Mouse (Mus musculus) embryonic stem cell, embryonic (primary cell): Measurements from ENCODE around the gene Slitrk5.
"Not testable (repeated sequence)": the region's sequence is repeated elsewhere in the genome, so short reads cannot be mapped to it uniquely, and the experiment has no call there.

Experiments used
- CTCF ChIA-PET, 4 experiments: fragments of 300-600 bp in 2 of 4; fragments of 350-600 bp in 2 of 4; sonication (Branson Sonifier 250); formaldehyde crosslinking; loops; one replicate each; lab custom pipeline; 2022; ENCODE audit warnings: inconsistent platforms in 2 of 4; lab: Charles Lee
- POLR2A ChIA-PET, 4 experiments: fragments of 300-600 bp in 2 of 4; fragments of 350-600 bp in 2 of 4; sonication (Branson Sonifier 250); formaldehyde crosslinking; loops; one replicate each; lab custom pipeline; 2022; ENCODE audit warnings: antibody characterized with exemption in 4 of 4, inconsistent platforms in 1 of 4; lab: Charles Lee

Gene Slitrk5

GRCm38 (mm10) chr14:111674664-111675147 is at the start of gene Slitrk5:
Gene Slitrk5 (plus strand): TSS chr14:111675097.
- POLR2A ChIA-PET, result interaction anchor here in 2 of 4 experiments (0.7 kb wide), 2 partner anchors 271 to 373 kb away, joined by 3 to 13 read pairs; no protein-coding TSS in a partner anchor
- CTCF ChIA-PET, result interaction anchor here in 1 of 4 experiments (0.6 to 1.3 kb wide), 2 partner anchors 12 to 82 kb away, joined by 3 to 4 read pairs; no protein-coding TSS in a partner anchor

GRCm38 (mm10) chr14:111672942-111673341 is 2.0 kb upstream of the Slitrk5 start:
- POLR2A ChIA-PET, result no interaction called here
- CTCF ChIA-PET, result interaction anchor here in 1 of 4 experiments (1.1 kb wide), 1 partner anchor 317 kb away, joined by 3 read pairs; no protein-coding TSS in a partner anchor

- POLR2A ChIA-PET, result no interaction called here
Observed at GRCm38 (mm10) chr14:111675211-111676165, 591 bp downstream of the Slitrk5 start.

GRCm38 (mm10) chr14:111676166-111676581 is 1.3 kb downstream of the Slitrk5 start:
- POLR2A ChIA-PET, result no interaction called here
- CTCF ChIA-PET, result no interaction called here

More at GRCm38 (mm10) chr14:111675211-111676165, 591 bp downstream of the Slitrk5 start:
- CTCF ChIA-PET, result interaction anchor here in 1 of 4 experiments (0.6 to 1.3 kb wide), 2 partner anchors 13 to 82 kb away, joined by 3 to 4 read pairs; no protein-coding TSS in a partner anchor

- ChIA-PET CTCF (no interaction called here), POLR2A (no interaction called here)
Observed at GRCm38 (mm10) chr14:111676851-111677291, 2.0 kb downstream of the Slitrk5 start.

GRCm38 (mm10) chr14:111677361-111678070 is 2.6 kb downstream of the Slitrk5 start:
- ChIA-PET POLR2A (no interaction called here), CTCF (no interaction called here)

GRCm38 (mm10) chr14:111680271-111680670 is 5.4 kb downstream of the Slitrk5 start:
- POLR2A ChIA-PET, result no interaction called here

GRCm38 (mm10) chr14:111681092-111681708 is 6.3 kb downstream of the Slitrk5 start:
- POLR2A ChIA-PET, result no interaction called here
- CTCF ChIA-PET, result no interaction called here

More at GRCm38 (mm10) chr14:111680271-111680670, 5.4 kb downstream of the Slitrk5 start:
- CTCF ChIA-PET, result no interaction called here

- POLR2A ChIA-PET, result no interaction called here
- CTCF ChIA-PET, result no interaction called here
Observed at GRCm38 (mm10) chr14:111681773-111682172, 6.9 kb downstream of the Slitrk5 start.

GRCm38 (mm10) chr14:111683543-111683942 is 8.6 kb downstream of the Slitrk5 start:
- ChIA-PET POLR2A (no interaction called here), CTCF (no interaction called here)

GRCm38 (mm10) chr14:111690139-111690538 is 15.2 kb downstream of the Slitrk5 start:
- CTCF ChIA-PET, POLR2A ChIA-PET: not testable (repeated sequence)

- POLR2A ChIA-PET, result no interaction called here
Observed at GRCm38 (mm10) chr14:111729833-111730232, 54.9 kb downstream of the Slitrk5 start.

More at GRCm38 (mm10) chr14:111729833-111730232, 54.9 kb downstream of the Slitrk5 start:
- CTCF ChIA-PET, result no interaction called here
